Mouse (Mus musculus) hindbrain, embryonic 14.5 days (tissue): ENCODE data around the gene Ptgr2. TPM values are rescaled to one million over a fixed set of nuclear protein-coding genes. Genes with fewer than 3 reads are reported as not detected.
"Not testable (repeated sequence)": the region's sequence is repeated elsewhere in the genome, so short reads cannot be mapped to it uniquely, and the experiment has no call there.

Source experiments
- ATAC-seq: fragments of 200-750 bp; cut with Nextera tagmentation; 2 replicates; pipeline ENCODE4 v1.8.0; 2017; ENCODE audit warnings: moderate number of reproducible peaks, mild to moderate bottlenecking, moderate TSS enrichment, moderate library complexity; ENCODE audit not compliant: low FRiP score
- DNase-seq: peaks from one replicate; pipeline ENCODE4 v3.0.0-alpha.2; 2015; ENCODE audit warnings: low spot score
- H3K27ac ChIP-seq: fragments of 300-500 bp; sonication (generic); 2 replicates; pipeline ENCODE4 v1.5.1; 2014; ENCODE audit warnings: mild to moderate bottlenecking, moderate library complexity
- H3K27me3 ChIP-seq: fragments of 300-500 bp; sonication (generic); 2 replicates; pipeline ENCODE4 v1.6.1; 2014; ENCODE audit warnings: mild to moderate bottlenecking, low read length, mixed read lengths; ENCODE audit not compliant: control insufficient read depth, insufficient read depth
- H3K36me3 ChIP-seq: fragments of 300-500 bp; sonication (generic); replicated peaks from 2 replicates; pipeline ENCODE4 v1.6.1; 2014; ENCODE audit not compliant: control insufficient read depth, insufficient read depth
- H3K4me1 ChIP-seq: fragments of 300-500 bp; sonication (generic); replicated peaks from 2 replicates; pipeline ENCODE4 v1.6.1; 2014; ENCODE audit warnings: antibody characterized with exemption, low read length, mixed read lengths; ENCODE audit not compliant: control insufficient read depth, insufficient read depth
- H3K4me2 ChIP-seq: fragments of 300-500 bp; sonication (generic); replicated peaks from 2 replicates; pipeline ENCODE4 v1.6.1; 2014; ENCODE audit warnings: mild to moderate bottlenecking, moderate library complexity
- H3K4me3 ChIP-seq: fragments of 300-500 bp; sonication (generic); replicated peaks from 2 replicates; pipeline ENCODE4 v1.5.1; 2014; ENCODE audit warnings: mild to moderate bottlenecking, low read length
- H3K9ac ChIP-seq: fragments of 300-500 bp; sonication (generic); 2 replicates; pipeline ENCODE4 v1.6.1; 2014
- H3K9me3 ChIP-seq: fragments of 300-500 bp; sonication (generic); 2 replicates; pipeline ENCODE4 v1.6.1; 2016; ENCODE audit warnings: low read length; ENCODE audit not compliant: control insufficient read depth
- WGBS: fragments of 180-500 bp; shearing (Covaris S2); extraction: QIAGEN DNeasy Blood & Tissue Kit; methylation state at CpG from one replicate; pipeline ENCODE4 v1.1.7; 2014; 5-methylcytosine and 5-hydroxymethylcytosine counted together
- polyA plus RNA-seq: library from polyadenylated mRNA; unstranded; fragments of >200 nt; fragmentation: Nextera tagmentation; extraction: Ambion mirVana; gene quantifications from 2 replicates; pipeline ENCODE4 v1.2.1, GENCODE M21; 2014

The Ptgr2 gene
- polyA plus RNA-seq: 15.4 and 18.2 TPM in 2 replicates

DNA sequence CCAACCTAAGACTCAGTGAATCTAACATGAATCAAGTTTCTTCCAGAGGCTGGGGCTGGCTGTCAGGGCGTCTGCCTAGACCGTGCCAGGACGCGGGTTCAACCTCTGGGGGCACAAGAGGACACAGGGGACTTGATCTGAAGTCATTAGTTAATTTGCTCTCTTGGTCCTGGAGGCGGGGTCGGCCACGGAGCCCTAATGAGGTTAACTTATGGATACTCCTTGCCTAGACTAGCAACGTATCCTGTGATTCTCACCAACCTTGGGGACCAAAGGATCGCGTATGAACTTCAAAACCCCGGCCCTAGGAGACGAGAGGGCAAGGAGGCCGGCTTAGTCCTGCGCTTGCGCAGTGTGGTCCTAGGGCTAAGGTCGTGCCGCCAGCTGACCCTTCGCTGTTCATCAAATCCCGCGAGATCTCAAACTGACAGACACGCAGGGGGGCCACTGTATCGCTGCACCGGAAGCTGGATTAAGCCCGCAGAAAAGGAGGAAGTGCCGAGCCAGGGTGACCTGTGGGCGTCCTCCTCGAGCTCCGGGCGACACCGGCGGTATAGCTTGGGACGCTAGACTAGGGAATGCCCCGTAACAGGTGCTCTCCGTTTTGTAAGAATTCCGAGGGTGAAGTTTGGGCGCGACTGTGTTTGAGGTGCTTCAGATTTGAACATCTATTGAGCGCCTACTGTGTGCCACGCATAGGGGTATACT lies at the start of gene Ptgr2:
TSS of gene Ptgr2 (plus strand) at position 348 of the 708 bp plus-strand sequence.
- DNase-seq (peak; percentile 91), ATAC-seq (peak; percentile 93)
- H3K4me2 ChIP-seq: peak within 1 kb of the TSS; percentile 71
- peaks cover 11% of the 10 kb centered on the region for H3K4me1 ChIP-seq
- under 1% methylated on average over 39 of the region's 39 CpGs for WGBS
- peak within 1 kb of the TSS; percentile 55 for H3K27ac ChIP-seq
- peak within 1 kb of the TSS; percentile 68 for H3K9ac ChIP-seq
- H3K9me3 ChIP-seq: no peaks in the 10 kb centered on the region
- no peaks in the 10 kb centered on the region for H3K36me3 ChIP-seq
- peak within 1 kb of the TSS; percentile 50 for H3K4me3 ChIP-seq
- no peaks in the 10 kb centered on the region for H3K27me3 ChIP-seq

- H3K27me3 ChIP-seq: no peaks in the 10 kb centered on the region
- WGBS: 97% methylated on average over 6 of the region's 6 CpGs
- no peak overlapping the region for H3K4me3 ChIP-seq
- no peak overlapping the region for H3K9ac ChIP-seq
- H3K4me2 ChIP-seq: no peak overlapping the region
- H3K4me1 ChIP-seq: no peaks in the 10 kb centered on the region
- no peaks in the 10 kb centered on the region for H3K9me3 ChIP-seq
- ATAC-seq (no peak), DNase-seq (no peak)
- H3K36me3 ChIP-seq: no peaks in the 10 kb centered on the region
- H3K27ac ChIP-seq: no peak overlapping the region
Observed at GRCm38 (mm10) chr12:84235577-84235976, 49.5 kb upstream of the Ptgr2 start.

GRCm38 (mm10) chr12:84235981-84236752 lies 48.9 kb upstream of the Ptgr2 start:
- Histone ChIP-seq H3K4me2 (no peak overlapping the region), H3K27ac (no peak overlapping the region), H3K36me3 (no peaks in the 10 kb centered on the region), H3K4me1 (no peaks in the 10 kb centered on the region), H3K27me3 (no peaks in the 10 kb centered on the region), H3K4me3 (no peak overlapping the region), H3K9ac (no peak overlapping the region), H3K9me3 (no peaks in the 10 kb centered on the region)
- DNase-seq (no peak), ATAC-seq (no peak)
- 87% methylated on average over 10 of the region's 10 CpGs for WGBS

DNA sequence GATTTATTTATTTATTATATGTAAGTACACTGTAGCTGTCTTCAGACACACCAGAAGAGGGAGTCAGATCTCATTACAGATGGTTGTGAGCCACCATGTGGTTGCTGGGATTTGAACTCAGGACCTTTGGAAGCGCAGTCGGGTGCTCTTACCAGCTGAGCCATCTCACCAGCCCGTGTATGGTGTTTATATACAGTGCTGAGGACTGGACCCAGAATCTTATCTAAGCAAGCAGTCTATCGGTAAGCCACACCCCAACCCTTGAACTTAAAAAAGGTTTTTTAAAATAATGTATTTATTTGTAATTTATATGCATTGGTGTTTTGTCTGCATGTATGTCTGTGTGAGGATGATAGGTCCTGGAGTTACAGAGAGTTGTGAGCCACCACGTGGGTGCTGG lies 48.0 kb upstream of the Ptgr2 start:
- DNase-seq, H3K36me3 ChIP-seq, H3K27me3 ChIP-seq, H3K9me3 ChIP-seq, H3K4me1 ChIP-seq, H3K4me2 ChIP-seq, H3K4me3 ChIP-seq, ATAC-seq, H3K9ac ChIP-seq, H3K27ac ChIP-seq: not testable (repeated sequence)
- 91% methylated on average over 5 of the region's 5 CpGs for WGBS

DNA sequence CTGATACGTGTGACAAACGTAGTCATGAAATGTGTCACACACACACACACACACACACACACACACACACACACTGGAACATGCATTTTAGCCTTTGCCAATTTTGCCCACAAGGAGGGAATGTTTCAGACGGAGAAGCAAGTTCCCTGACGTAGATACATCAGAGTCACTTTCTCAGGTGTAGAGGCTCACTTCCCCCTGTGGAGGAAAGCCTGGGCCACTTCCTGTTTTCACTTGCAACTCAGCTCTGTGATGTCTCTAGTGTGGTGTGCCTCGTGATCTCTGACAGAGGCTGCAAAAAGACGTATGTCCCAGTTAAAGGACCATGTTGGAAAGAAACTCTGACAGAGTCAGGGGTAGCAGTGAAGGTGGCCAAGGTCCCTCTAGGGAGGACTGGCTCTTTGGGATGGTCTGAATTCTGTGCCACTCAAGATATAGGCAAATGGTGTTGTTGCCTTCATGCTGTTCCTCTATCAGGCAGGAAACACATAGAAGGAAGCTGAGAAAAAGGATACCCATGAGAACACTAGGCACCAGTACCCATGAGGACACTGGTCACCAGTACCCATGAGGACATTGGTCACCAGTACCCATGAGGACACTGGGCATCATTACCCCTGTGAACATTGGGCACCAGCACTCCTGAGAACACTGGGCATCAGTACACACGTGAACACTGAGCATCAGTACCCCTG lies 41.8 kb upstream of the Ptgr2 start:
- WGBS: 83% methylated on average over 7 of the region's 7 CpGs
- no peaks in the 10 kb centered on the region for H3K27me3 ChIP-seq
- H3K4me1 ChIP-seq: no peaks in the 10 kb centered on the region
- DNase-seq (no peak), ATAC-seq (no peak)
- no peak overlapping the region for H3K4me3 ChIP-seq
- no peak overlapping the region for H3K4me2 ChIP-seq
- no peak overlapping the region for H3K27ac ChIP-seq
- no peaks in the 10 kb centered on the region for H3K36me3 ChIP-seq
- H3K9me3 ChIP-seq: no peaks in the 10 kb centered on the region
- H3K9ac ChIP-seq: no peak overlapping the region

DNA sequence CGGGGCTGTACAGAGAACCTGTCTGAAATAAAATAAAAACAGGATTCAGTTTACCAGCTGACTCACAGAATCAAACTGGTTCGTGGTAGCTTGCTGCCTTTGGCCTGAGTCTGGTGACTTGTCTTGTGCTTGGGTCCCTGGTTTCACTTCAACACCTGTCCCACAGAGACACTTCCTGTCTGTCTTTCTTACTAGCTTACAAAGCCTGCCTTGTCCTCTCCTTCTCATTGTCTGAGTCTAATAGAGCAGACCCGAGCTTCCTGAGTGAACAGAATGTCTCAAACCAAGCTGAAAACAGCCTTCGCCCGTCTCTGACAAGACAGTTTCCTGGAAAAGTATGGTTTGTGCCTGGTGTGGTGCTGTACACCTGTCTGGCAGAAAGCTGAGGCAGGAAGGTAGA lies 39.3 kb upstream of the Ptgr2 start:
- Histone ChIP-seq H3K4me2 (no peak overlapping the region), H3K27me3 (no peaks in the 10 kb centered on the region), H3K36me3 (no peaks in the 10 kb centered on the region), H3K4me3 (no peak overlapping the region), H3K9me3 (no peaks in the 10 kb centered on the region), H3K9ac (no peak overlapping the region), H3K4me1 (no peaks in the 10 kb centered on the region), H3K27ac (no peak overlapping the region)
- WGBS: 60% methylated on average over 5 of the region's 5 CpGs
- no peak for ATAC-seq
- no peak for DNase-seq

DNA sequence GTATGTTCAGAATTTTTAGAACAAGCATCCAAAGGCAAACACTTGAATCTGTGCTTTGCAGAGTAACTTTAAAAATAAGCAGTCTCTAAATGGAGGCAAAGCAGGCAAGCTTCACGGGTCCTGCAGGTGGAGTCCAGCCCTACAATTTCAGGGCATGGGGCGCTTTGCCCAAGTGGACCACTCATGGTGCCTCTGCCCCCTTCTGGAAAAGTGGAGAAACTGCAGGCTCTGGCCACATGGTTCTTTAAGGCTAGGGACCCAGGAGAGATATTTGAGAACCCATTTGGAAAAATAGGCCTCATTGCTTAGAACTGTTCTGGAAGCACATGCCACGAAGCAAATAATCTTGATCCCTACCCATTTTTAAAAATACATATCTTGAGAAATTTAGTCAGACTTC lies 35.8 kb upstream of the Ptgr2 start:
- H3K27ac ChIP-seq: no peak overlapping the region
- no peak overlapping the region for H3K9ac ChIP-seq
- H3K9me3 ChIP-seq: no peaks in the 10 kb centered on the region
- 8% methylated on average over 3 of the region's 3 CpGs for WGBS
- peak; percentile 76 for DNase-seq
- no peak overlapping the region for H3K4me3 ChIP-seq
- no peak overlapping the region for H3K4me2 ChIP-seq
- H3K27me3 ChIP-seq: no peaks in the 10 kb centered on the region
- H3K4me1 ChIP-seq: no peaks in the 10 kb centered on the region
- H3K36me3 ChIP-seq: no peaks in the 10 kb centered on the region
- no peak for ATAC-seq

DNA sequence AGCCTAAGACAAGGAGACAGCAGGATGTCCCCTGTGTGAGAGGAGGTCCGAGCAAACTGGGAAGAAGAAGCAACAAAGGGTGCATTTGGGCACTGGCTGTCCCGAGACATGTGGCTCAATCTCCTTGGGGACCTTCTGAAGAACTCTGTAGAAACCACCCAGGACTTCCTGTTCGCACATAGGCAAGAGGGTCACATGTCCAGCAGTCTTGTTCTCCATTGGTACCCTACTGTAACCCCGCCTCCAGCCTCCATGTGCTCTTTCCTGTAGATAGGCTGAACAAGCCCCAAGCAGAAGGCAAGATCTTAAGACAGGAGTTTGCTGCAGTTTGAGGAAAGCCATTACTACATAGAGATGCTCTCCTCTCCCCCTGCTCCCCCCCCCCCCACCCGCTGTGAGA lies 32.2 kb upstream of the Ptgr2 start:
- no peaks in the 10 kb centered on the region for H3K4me1 ChIP-seq
- H3K27ac ChIP-seq: no peak overlapping the region
- H3K36me3 ChIP-seq: no peaks in the 10 kb centered on the region
- H3K9ac ChIP-seq: no peak overlapping the region
- no peaks in the 10 kb centered on the region for H3K27me3 ChIP-seq
- no peak for ATAC-seq
- H3K9me3 ChIP-seq: no peaks in the 10 kb centered on the region
- no peak overlapping the region for H3K4me3 ChIP-seq
- WGBS: 91% methylated on average over 5 of the region's 5 CpGs
- H3K4me2 ChIP-seq: no peak overlapping the region
- no peak for DNase-seq

GRCm38 (mm10) chr12:84254886-84255285 lies 30.1 kb upstream of the Ptgr2 start:
- Histone ChIP-seq H3K27me3 (no peaks in the 10 kb centered on the region), H3K27ac (no peak overlapping the region), H3K9me3 (no peaks in the 10 kb centered on the region), H3K36me3 (no peaks in the 10 kb centered on the region), H3K4me2 (no peak overlapping the region), H3K4me3 (no peak overlapping the region), H3K4me1 (no peaks in the 10 kb centered on the region), H3K9ac (no peak overlapping the region)
- WGBS: 83% methylated on average over 5 of the region's 5 CpGs
- ATAC-seq (no peak), DNase-seq (no peak)
